ENCODE assay signal across 17 mouse cellular contexts in the genomic region with DNA sequence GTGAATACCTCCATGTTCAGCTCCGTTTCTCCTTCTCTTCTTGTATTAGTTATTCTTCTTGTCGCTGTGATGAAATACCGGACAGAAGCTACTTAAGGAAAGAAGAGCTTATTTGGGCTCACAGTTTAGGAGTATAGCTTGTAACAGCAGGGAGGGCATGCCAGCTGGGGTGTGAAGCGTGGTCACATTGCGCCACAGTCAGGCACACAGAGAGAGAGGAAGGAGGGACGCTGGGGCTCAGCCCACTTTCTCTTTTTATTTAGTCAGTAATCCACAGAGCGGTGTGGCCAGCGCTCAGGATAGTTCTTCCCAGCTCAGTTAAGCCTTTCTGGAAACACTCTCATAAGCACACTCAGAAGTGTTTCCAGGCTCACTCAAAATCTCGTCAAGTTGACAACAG.
A peak's percentile ranks its signal among the peaks of the same experiment; 100 is the strongest.
DNase-seq lines count a peak whose midpoint lies in the region.
"Had no signal": no experiment of that assay in that cellular context is flagged by ENCODE, and none has a peak within 500 bp of the region (broad histone marks: within the 10 kb centered on the region; RNA-seq: fewer than 3 reads in every experiment).

No protein-coding gene starts in this region.

- no peaks in the 10 kb centered on the region for H3K27me3 ChIP-seq in embryonic facial prominence, embryonic 10.5 days (replicated peaks; ENCODE audit: low read depth, poor library complexity, severe bottlenecking)
- H3K27me3 ChIP-seq: embryonic facial prominence, embryonic 12.5 days; forebrain, embryonic 13.5 days; midbrain, embryonic 12.5 days; neural tube, embryonic 12.5 days had no signal

- DNase-seq in lung, adult 18-20 months = peak; percentile 17 to 57
- no peak for DNase-seq in lung, postnatal 4 days
- DNase-seq in NIH3T3 (ENCODE audit: low read depth) (peak; percentile 56), adipocyte (ENCODE audit: low spot score) (no peak)
- peak; percentile 41 to 55 for DNase-seq in left cerebral cortex, postnatal 36 days (ENCODE audit: low spot score in 2 of 2)
- DNase-seq in right cerebral cortex, postnatal 25 days = peak; percentile 13
- DNase-seq in embryonic facial prominence, embryonic 10.5 days (ENCODE audit: low spot score) = no peak
- DNase-seq in spleen, postnatal 14 days (ENCODE audit: low spot score in 2 of 2) = no peak
- DNase-seq: cerebellum, adult 9-11 months; heart, adult 2 months; kidney, postnatal 36 days; lung, embryonic 14.5 days; retina, postnatal 1 day had no signal

- H3K4me3 ChIP-seq in embryonic facial prominence, embryonic 10.5 days = no peak overlapping the region
- H3K4me3 ChIP-seq: embryonic facial prominence, embryonic 12.5 days; forebrain, embryonic 13.5 days; heart, adult 2 months; midbrain, embryonic 12.5 days; neural tube, embryonic 12.5 days had no signal

- H3K27ac ChIP-seq in embryonic facial prominence, embryonic 10.5 days (replicated peaks) = no peak overlapping the region
- H3K27ac ChIP-seq: embryonic facial prominence, embryonic 12.5 days; forebrain, embryonic 13.5 days; heart, adult 2 months; midbrain, embryonic 12.5 days; neural tube, embryonic 12.5 days had no signal

- no peaks in the 10 kb centered on the region for H3K9me3 ChIP-seq in embryonic facial prominence, embryonic 10.5 days
- H3K9me3 ChIP-seq: embryonic facial prominence, embryonic 12.5 days; forebrain, embryonic 13.5 days; midbrain, embryonic 12.5 days; neural tube, embryonic 12.5 days had no signal

- intact Hi-C loops in left cerebral cortex, postnatal 36 days (cut with DNase I) = no loop called here

- no peaks in the 10 kb centered on the region for H3K36me3 ChIP-seq in embryonic facial prominence, embryonic 10.5 days (replicated peaks)
- H3K36me3 ChIP-seq: embryonic facial prominence, embryonic 12.5 days; midbrain, embryonic 12.5 days; neural tube, embryonic 12.5 days had no signal

- WGBS in embryonic facial prominence, embryonic 10.5 days = 85% methylated on average over 9 of the region's 9 CpGs

- no peaks in the 10 kb centered on the region for H3K4me1 ChIP-seq in embryonic facial prominence, embryonic 10.5 days
- H3K4me1 ChIP-seq: embryonic facial prominence, embryonic 12.5 days; forebrain, embryonic 13.5 days; midbrain, embryonic 12.5 days; neural tube, embryonic 12.5 days had no signal

Comparison
In these comparisons a context has a peak if more than half of its experiments do, and no peak if none do; other contexts are left out.
1. DNase-seq: peak in lung, adult 18-20 months (2 of 2), NIH3T3 (single experiment), left cerebral cortex, postnatal 36 days (2 of 2) and right cerebral cortex, postnatal 25 days (single experiment); none in lung, postnatal 4 days (0 of 2), adipocyte (single experiment), embryonic facial prominence, embryonic 10.5 days (single experiment) and spleen, postnatal 14 days (0 of 2).